Mouse (Mus musculus): ENCODE measurements around the gene Ccdc155.

Ccdc155 gene

GRCm38 (mm10) chr7:45144368-45145174 is 60.1 kb downstream of the Ccdc155 start:
- DNase-seq (ENCODE audit: low spot score): no peak

- no peak for DNase-seq (ENCODE audit: low spot score)
Observed at GRCm38 (mm10) chr7:45141914-45142313, 62.8 kb downstream of the Ccdc155 start.

- DNase-seq (ENCODE audit: low spot score): no peak
Observed at GRCm38 (mm10) chr7:45141319-45141718, 63.4 kb downstream of the Ccdc155 start.

GRCm38 (mm10) chr7:45139904-45140723 is 64.6 kb downstream of the Ccdc155 start:
- no peak for DNase-seq (ENCODE audit: low spot score)

GRCm38 (mm10) chr7:45138403-45138802 is 66.3 kb downstream of the Ccdc155 start:
- DNase-seq (ENCODE audit: low spot score): no peak

- no peak for DNase-seq (ENCODE audit: low spot score)
Observed at GRCm38 (mm10) chr7:45137171-45138006, 67.3 kb downstream of the Ccdc155 start.

- DNase-seq (ENCODE audit: low spot score): peak; percentile 73
Observed at GRCm38 (mm10) chr7:45135993-45136567, 68.6 kb downstream of the Ccdc155 start, which contains the start of the genes Gm45713 and Flt3l. Gene Gm45713 (minus strand): TSS chr7:45136231. Gene Flt3l (minus strand): TSS chr7:45136432.

GRCm38 (mm10) chr7:45135370-45135769 is 69.3 kb downstream of the Ccdc155 start:
- no peak for DNase-seq (ENCODE audit: low spot score)

GRCm38 (mm10) chr7:45134544-45135026 is 70.1 kb downstream of the Ccdc155 start:
- no peak for DNase-seq (ENCODE audit: low spot score)
